8 mouse cellular contexts compared by ENCODE assay signal in the genomic region with DNA sequence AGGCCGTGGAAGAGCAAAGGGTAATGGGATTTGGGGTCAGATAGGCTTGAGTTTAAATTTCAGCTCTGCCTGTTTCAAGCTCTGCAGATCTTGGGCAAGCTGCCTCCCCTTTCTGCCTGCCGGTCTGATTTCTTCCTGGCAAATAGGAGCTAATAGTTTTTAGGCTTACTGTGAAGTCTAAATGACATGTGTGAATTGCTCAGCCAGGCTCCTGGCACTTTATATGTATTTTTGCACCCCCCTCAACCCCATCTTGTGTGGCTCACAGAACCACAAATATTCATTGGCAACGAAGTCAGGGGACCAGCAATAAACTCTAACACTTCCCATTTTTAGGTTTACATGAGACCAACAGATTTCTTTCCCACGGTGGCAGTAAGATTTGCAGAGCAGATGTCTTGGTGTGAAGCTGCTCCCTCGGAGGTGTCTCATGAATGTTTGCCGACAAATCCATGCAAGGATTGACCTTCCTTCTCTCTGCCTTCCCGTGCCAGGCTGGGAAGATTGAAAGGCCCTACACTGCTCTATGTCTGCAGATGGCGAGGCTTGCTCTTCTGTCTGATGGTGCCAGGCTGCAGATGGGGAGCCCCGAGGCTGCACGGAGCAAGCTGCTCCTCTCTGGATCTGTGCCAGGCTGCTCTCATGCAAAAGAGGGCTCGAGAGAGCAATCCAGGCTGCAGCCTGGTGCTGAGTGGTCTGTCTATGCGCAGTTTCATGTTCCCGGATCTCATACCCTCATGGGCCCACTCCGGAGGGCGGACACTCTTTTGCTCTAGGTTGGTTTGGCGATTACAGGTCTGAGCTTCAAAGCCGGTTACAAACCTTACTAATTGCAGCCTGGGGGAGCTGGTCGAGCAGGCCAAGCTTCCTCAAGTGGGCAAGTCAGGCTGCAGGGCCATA. TPM values are rescaled to one million over a fixed set of nuclear protein-coding genes. Genes with fewer than 3 reads are reported as not detected.
DNase-seq lines count a peak whose midpoint lies in the region; ATAC-seq and TF ChIP-seq lines count a peak whose summit lies in the region.

No protein-coding gene starts in this region.

- peaks cover 21% of the 10 kb centered on the region for H3K4me1 ChIP-seq in heart, embryonic 13.5 days
- peaks cover 4% of the 10 kb centered on the region; the same call in 1 of the 2 replicates for H3K4me1 ChIP-seq in kidney, postnatal 0 days (replicated peaks; ENCODE audit: insufficient read depth, low read length)
- peaks cover 24% of the 10 kb centered on the region for H3K4me1 ChIP-seq in limb, embryonic 15.5 days
- H3K4me1 ChIP-seq in neural tube, embryonic 14.5 days (ENCODE audit: control insufficient read depth, insufficient read depth, low read length), result peaks cover 30% of the 10 kb centered on the region

- peak overlapping the region; percentile 72 for H3K9ac ChIP-seq in heart, embryonic 13.5 days
- H3K9ac ChIP-seq in kidney, postnatal 0 days (ENCODE audit: low read depth, low read length), result peak overlapping the region; percentile 35; the same call in 1 of the 2 replicates
- H3K9ac ChIP-seq in limb, embryonic 15.5 days, result 0 out of 2 replicates have a peak overlapping the region, but pooled peaks have one; percentile 26
- peak overlapping the region; percentile 48; the same call in 1 of the 2 replicates for H3K9ac ChIP-seq in neural tube, embryonic 14.5 days (replicated peaks; ENCODE audit: low read depth, low read length)

- WGBS in heart, embryonic 13.5 days, result 27% methylated on average over 18 of the region's 18 CpGs
- WGBS in kidney, postnatal 0 days, result 15% methylated on average over 18 of the region's 18 CpGs
- 11% methylated on average over 18 of the region's 18 CpGs for WGBS in limb, embryonic 15.5 days
- WGBS in neural tube, embryonic 14.5 days, result 12% methylated on average over 18 of the region's 18 CpGs

- no peaks in the 10 kb centered on the region for H3K9me3 ChIP-seq in heart, embryonic 13.5 days
- H3K9me3 ChIP-seq in kidney, postnatal 0 days (replicated peaks; ENCODE audit: low read length), result no peaks in the 10 kb centered on the region
- no peaks in the 10 kb centered on the region for H3K9me3 ChIP-seq in limb, embryonic 15.5 days
- H3K9me3 ChIP-seq in neural tube, embryonic 14.5 days (ENCODE audit: control insufficient read depth, low read length), result no peaks in the 10 kb centered on the region

- no peak for TF ChIP-seq CTCF in kidney, postnatal 0 days (IDR thresholded peaks at IDR 0.05; ENCODE audit: low read depth)

- H3K4me2 ChIP-seq in heart, embryonic 13.5 days, result peak overlapping the region; percentile 75
- peak overlapping the region; percentile 59 for H3K4me2 ChIP-seq in kidney, postnatal 0 days (ENCODE audit: low read length)
- peak overlapping the region; percentile 74 for H3K4me2 ChIP-seq in limb, embryonic 15.5 days
- peak overlapping the region; percentile 78 for H3K4me2 ChIP-seq in neural tube, embryonic 14.5 days (ENCODE audit: low read depth, low read length)

- no peaks in the 10 kb centered on the region for H3K36me3 ChIP-seq in heart, embryonic 13.5 days
- H3K36me3 ChIP-seq in kidney, postnatal 0 days (ENCODE audit: insufficient read depth, low read length), result no peaks in the 10 kb centered on the region
- no peaks in the 10 kb centered on the region for H3K36me3 ChIP-seq in limb, embryonic 15.5 days
- H3K36me3 ChIP-seq in neural tube, embryonic 14.5 days (ENCODE audit: control insufficient read depth, insufficient read depth, low read length), result no peaks in the 10 kb centered on the region

- 0 out of 2 replicates have a peak, but pooled peaks have one; percentile 46 for ATAC-seq in heart, embryonic 13.5 days (ENCODE audit: extremely low read depth, insufficient number of reproducible peaks, low FRiP score, low TSS enrichment)
- peak; percentile 23; the same call in 1 of the 2 replicates for ATAC-seq in kidney, postnatal 0 days (replicated peaks; ENCODE audit: low FRiP score, low read depth)
- no peak for ATAC-seq in limb, embryonic 15.5 days (ENCODE audit: insufficient number of reproducible peaks, low FRiP score, low TSS enrichment, low read depth)
- ATAC-seq in neural tube, embryonic 14.5 days (ENCODE audit: low read depth), result peak; percentile 91

- H3K4me3 ChIP-seq in heart, embryonic 13.5 days, result peak overlapping the region; percentile 52
- peak overlapping the region; percentile 29 for H3K4me3 ChIP-seq in kidney, postnatal 0 days (replicated peaks; ENCODE audit: low read depth, low read length)
- peak overlapping the region; percentile 38 for H3K4me3 ChIP-seq in limb, embryonic 15.5 days
- peak overlapping the region; percentile 38 for H3K4me3 ChIP-seq in neural tube, embryonic 14.5 days (ENCODE audit: low read depth, low read length)

- H3K27me3 ChIP-seq in heart, embryonic 13.5 days (replicated peaks), result peaks cover 82% of the 10 kb centered on the region
- H3K27me3 ChIP-seq in kidney, postnatal 0 days (ENCODE audit: insufficient read depth, low read length), result no peaks in the 10 kb centered on the region; the same call in 1 of the 2 replicates
- H3K27me3 ChIP-seq in limb, embryonic 15.5 days, result peaks cover 34% of the 10 kb centered on the region
- no peaks in the 10 kb centered on the region for H3K27me3 ChIP-seq in neural tube, embryonic 14.5 days (ENCODE audit: control insufficient read depth, insufficient read depth, low read length)

- H3K27ac ChIP-seq in heart, embryonic 13.5 days (replicated peaks), result 0 out of 2 replicates have a peak overlapping the region, but pooled peaks have one; percentile 37
- H3K27ac ChIP-seq in kidney, postnatal 0 days, result peak overlapping the region; percentile 66; the same call in 1 of the 2 replicates
- H3K27ac ChIP-seq in limb, embryonic 15.5 days, result no peak overlapping the region; the same call in 1 of the 2 replicates
- H3K27ac ChIP-seq in neural tube, embryonic 14.5 days (ENCODE audit: low read depth, low read length), result peak overlapping the region; percentile 84

- DNase-seq in heart, adult 9 months (ENCODE audit: low spot score in 2 of 2), result no peak
- DNase-seq in cerebellum, adult 11 months, result peak; percentile 91
- DNase-seq in frontal cortex, adult 2 months (ENCODE audit: extremely low spot score in 1 of 2, low spot score in 1 of 2), result peak; percentile 42 to 63
- DNase-seq in kidney, postnatal 0 days (ENCODE audit: low spot score), result no peak
- no peak for DNase-seq in urinary bladder, postnatal 14 days (ENCODE audit: low spot score)

RNA-seq across cellular contexts. Expression of a gene that starts 23.0 kb away (rescaled TPM):
- 62.2 and 64.8 TPM in 2 replicates for polyA plus RNA-seq in heart, embryonic 13.5 days (2015; fragmentation: Nextera tagmentation; extraction: Ambion mirVana)
- 46.3 and 48.4 TPM in 2 replicates for polyA plus RNA-seq in frontal cortex, adult 2 months (2012; rRNA removed)
- polyA plus RNA-seq in kidney, postnatal 0 days (2015; fragmentation: Nextera tagmentation; extraction: Ambion mirVana), result 41.4 and 44.3 TPM in 2 replicates
- polyA plus RNA-seq in limb, embryonic 15.5 days (2015; fragmentation: Nextera tagmentation; extraction: Ambion mirVana), result 59.4 and 62.3 TPM in 2 replicates
- 30.1 and 32.5 TPM in 2 replicates for polyA plus RNA-seq in neural tube, embryonic 14.5 days (2014; fragmentation: Nextera tagmentation; extraction: Ambion mirVana)

RNA-seq across cellular contexts. Expression of a gene that starts 57.4 kb away (rescaled TPM):
- polyA plus RNA-seq in heart, embryonic 13.5 days (2015; fragmentation: Nextera tagmentation; extraction: Ambion mirVana), result 0.16 and 0.76 TPM in 2 replicates
- polyA plus RNA-seq in frontal cortex, adult 2 months (2012; rRNA removed), result 0.44 TPM in 2 replicates
- 0.45 and 0.46 TPM in 2 replicates for polyA plus RNA-seq in kidney, postnatal 0 days (2015; fragmentation: Nextera tagmentation; extraction: Ambion mirVana)
- 0.35 and 0.37 TPM in 2 replicates for polyA plus RNA-seq in limb, embryonic 15.5 days (2015; fragmentation: Nextera tagmentation; extraction: Ambion mirVana)
- 1.2 and 1.3 TPM in 2 replicates for polyA plus RNA-seq in neural tube, embryonic 14.5 days (2014; fragmentation: Nextera tagmentation; extraction: Ambion mirVana)

RNA-seq across cellular contexts. Expression of a gene that starts 57.7 kb away (rescaled TPM):
- 54.6 and 54.8 TPM in 2 replicates for polyA plus RNA-seq in heart, embryonic 13.5 days (2015; fragmentation: Nextera tagmentation; extraction: Ambion mirVana)
- 30.6 and 31.3 TPM in 2 replicates for polyA plus RNA-seq in frontal cortex, adult 2 months (2012; rRNA removed)
- polyA plus RNA-seq in kidney, postnatal 0 days (2015; fragmentation: Nextera tagmentation; extraction: Ambion mirVana), result 62.0 and 71.2 TPM in 2 replicates
- polyA plus RNA-seq in limb, embryonic 15.5 days (2015; fragmentation: Nextera tagmentation; extraction: Ambion mirVana), result 82.1 and 82.9 TPM in 2 replicates
- polyA plus RNA-seq in neural tube, embryonic 14.5 days (2014; fragmentation: Nextera tagmentation; extraction: Ambion mirVana), result 50.7 and 52.7 TPM in 2 replicates

Comparison
In these comparisons a context has a peak if more than half of its experiments do, and no peak if none do; other contexts are left out.
1. DNase-seq: peak in cerebellum, adult 11 months (single experiment) and frontal cortex, adult 2 months (2 of 2); none in heart, adult 9 months (0 of 2), kidney, postnatal 0 days (single experiment) and urinary bladder, postnatal 14 days (single experiment).
2. Peak in every context shown above with its lines, with median percentiles within 50 percentile points of each other: H3K4me2 ChIP-seq, H3K4me3 ChIP-seq and H3K9ac ChIP-seq.